Mouse (Mus musculus) sigmoid colon, adult 10 weeks (tissue): Measurements from ENCODE around the gene Fbxl13. TPM values are rescaled to one million over a fixed set of nuclear protein-coding genes. Genes with fewer than 3 reads are reported as not detected.

Source experiments
- polyA plus RNA-seq: library from polyadenylated mRNA; stranded (reverse); fragments of 350-450 nt; fragmentation: Illumina TruSeq; extraction: RNeasy Lipid Tissue Mini Kit (QIAGEN cat#74804); gene quantifications from one replicate; pipeline ENCODE4 v1.2.3, GENCODE M21; 2014; ENCODE audit warnings: low read depth, low replicate concordance

Gene Fbxl13
- 0.44 TPM for polyA plus RNA-seq

DNA sequence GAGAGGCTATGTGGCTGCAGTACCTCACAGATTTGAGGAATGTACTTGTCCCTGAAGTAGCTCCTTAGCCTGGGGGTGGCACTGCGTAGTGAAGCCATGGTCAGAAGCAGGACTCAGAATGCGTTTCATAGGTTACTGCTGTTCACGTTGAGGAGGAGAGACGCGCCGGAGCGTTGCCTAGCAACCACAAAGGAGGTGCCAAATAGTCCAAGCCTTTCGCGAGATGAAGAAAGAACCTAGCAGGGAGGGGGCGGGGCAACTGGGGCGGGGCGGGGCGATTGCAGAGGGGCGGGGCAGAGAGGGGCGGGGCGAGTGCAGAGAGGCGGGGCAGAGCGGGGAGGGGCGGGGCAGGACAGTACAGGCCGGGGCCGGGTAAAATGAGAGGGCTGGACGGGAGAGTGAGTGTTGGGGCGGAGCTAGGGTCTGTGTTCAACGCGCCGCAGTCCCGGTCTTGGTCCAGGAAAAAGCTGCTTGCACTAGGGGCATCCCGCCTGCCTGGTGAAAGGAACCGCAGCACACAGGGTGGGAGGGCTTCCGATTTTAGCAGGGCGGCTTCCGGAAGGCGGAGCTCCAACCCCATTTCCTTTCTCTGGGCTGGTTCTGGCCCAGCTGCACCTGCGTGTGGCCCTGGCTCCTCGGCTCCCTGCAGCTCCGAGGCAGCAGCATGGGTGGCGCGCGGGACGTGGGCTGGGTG lies at the start of gene Fbxl13, which contains the start of gene Armc10:
Gene Fbxl13 (minus strand): TSS at position 196 of the 694 bp plus-strand sequence.
Gene Armc10 (plus strand): TSS at position 375 of the 694 bp plus-strand sequence.

DNA sequence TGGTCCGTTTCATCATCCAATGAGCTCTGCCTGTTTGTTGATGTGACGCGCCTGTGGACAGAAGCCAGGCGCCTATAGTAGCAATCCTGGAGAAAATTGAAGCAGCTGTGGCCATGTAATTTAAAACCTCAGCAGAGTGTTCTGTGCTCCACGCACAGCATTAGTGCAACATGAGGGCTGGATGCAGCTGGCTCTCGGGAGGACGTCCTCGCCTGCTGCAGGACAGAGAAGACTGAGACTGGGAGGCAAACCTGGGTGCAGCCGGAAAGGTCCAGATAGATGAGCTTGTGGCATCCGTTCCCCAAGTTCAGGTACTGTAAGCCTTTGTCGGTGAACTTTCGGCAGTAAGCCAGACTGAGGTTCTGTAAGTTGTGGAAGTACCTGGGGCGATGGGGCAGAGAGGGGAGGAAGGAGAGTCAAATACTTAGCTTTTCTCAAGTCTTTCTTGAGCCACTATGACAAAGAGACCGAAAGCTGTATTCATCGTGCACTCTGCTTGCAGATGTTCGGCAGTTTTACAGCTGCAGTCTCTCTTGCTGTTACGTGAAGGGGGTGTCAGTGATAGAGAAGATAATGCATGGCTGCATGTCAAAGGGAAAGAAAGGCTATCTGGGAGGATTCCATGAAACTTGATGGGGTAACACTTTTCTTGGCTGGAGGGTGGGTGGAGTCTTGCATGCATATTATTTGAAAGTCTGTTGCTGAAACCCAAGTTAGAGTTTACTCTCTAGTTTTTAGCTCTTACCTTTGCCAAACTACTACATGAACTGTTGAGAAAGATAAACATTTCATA lies 101.8 kb downstream of the Fbxl13 start, which contains the start of gene Lrrc17:
Gene Lrrc17 (plus strand): TSS at position 151 of the 793 bp plus-strand sequence.

Other genes starting within 250 kb of the Fbxl13 start
- gene Ccdc146, start 221.0 kb downstream of the Fbxl13 start, polyA plus RNA-seq = 1.3 TPM
- gene Fam185a, start 220.7 kb downstream of the Fbxl13 start, polyA plus RNA-seq = 14.3 TPM
- 4.5 TPM for gene Lrrc17, start 102.1 kb downstream of the Fbxl13 start, polyA plus RNA-seq
- gene Armc10, start 179 bp upstream of the Fbxl13 start, polyA plus RNA-seq = 72.0 TPM
- gene Napepld, start 55.8 kb upstream of the Fbxl13 start, polyA plus RNA-seq = 14.1 TPM
- 349 TPM for gene Pmpcb, start 91.5 kb upstream of the Fbxl13 start, polyA plus RNA-seq
- gene Dnajc2, start 139.6 kb upstream of the Fbxl13 start, polyA plus RNA-seq = 90.8 TPM
- gene Psmc2, start 139.6 kb upstream of the Fbxl13 start, polyA plus RNA-seq = 44.5 TPM
- gene Slc26a5, start 220.0 kb upstream of the Fbxl13 start, polyA plus RNA-seq = not detected